Mouse (Mus musculus) liver, embryonic 16.5 days (tissue): ENCODE measurements around the gene Ube2j1. TPM values are rescaled to one million over a fixed set of nuclear protein-coding genes. Genes with fewer than 3 reads are reported as not detected.
"Not testable (repeated sequence)": the region's sequence is repeated elsewhere in the genome, so short reads cannot be mapped to it uniquely, and the experiment has no call there.

ENCODE experiments used
- ATAC-seq: fragments of 200-750 bp; cut with Nextera tagmentation; 2 replicates; pipeline ENCODE4 v1.8.0; 2017; ENCODE audit warnings: low read depth, mild to moderate bottlenecking, moderate number of reproducible peaks, moderate library complexity
- H3K27ac ChIP-seq: fragments of 300-500 bp; sonication (generic); 2 replicates; pipeline ENCODE4 v1.5.1; 2014; ENCODE audit warnings: mild to moderate bottlenecking, low read length
- H3K27me3 ChIP-seq: fragments of 300-500 bp; sonication (generic); 2 replicates; pipeline ENCODE4 v1.6.1; 2014; ENCODE audit warnings: low read depth, low read length, mixed read lengths; ENCODE audit not compliant: control insufficient read depth, insufficient read depth
- H3K36me3 ChIP-seq: fragments of 300-500 bp; sonication (generic); 2 replicates; pipeline ENCODE4 v1.6.1; 2014; ENCODE audit warnings: mild to moderate bottlenecking; ENCODE audit not compliant: control insufficient read depth, insufficient read depth
- H3K4me1 ChIP-seq: fragments of 300-500 bp; sonication (generic); 2 replicates; pipeline ENCODE4 v1.6.1; 2014; ENCODE audit warnings: low read depth, low read length, mixed read lengths; ENCODE audit not compliant: control insufficient read depth
- H3K4me2 ChIP-seq: fragments of 300-500 bp; sonication (generic); 2 replicates; pipeline ENCODE4 v1.6.1; 2014; ENCODE audit warnings: low read depth, low read length, mixed read lengths
- H3K4me3 ChIP-seq: fragments of 300-500 bp; sonication (generic); 2 replicates; pipeline ENCODE4 v1.5.1; 2014; ENCODE audit warnings: low read depth, mild to moderate bottlenecking, low read length
- H3K9ac ChIP-seq: fragments of 300-500 bp; sonication (generic); 2 replicates; pipeline ENCODE4 v1.6.1; 2014; ENCODE audit warnings: low read depth, low read length
- H3K9me3 ChIP-seq: fragments of 300-500 bp; sonication (generic); replicated peaks from 2 replicates; pipeline ENCODE4 v1.6.1; 2016; ENCODE audit warnings: low read length; ENCODE audit not compliant: control insufficient read depth
- WGBS: fragments of 180-500 bp; shearing (Covaris S2); extraction: QIAGEN DNeasy Blood & Tissue Kit; methylation state at CpG from one replicate; pipeline ENCODE4 v1.1.7; 2014; ENCODE audit not compliant: insufficient replicate concordance; 5-methylcytosine and 5-hydroxymethylcytosine counted together
- polyA plus RNA-seq: library from polyadenylated mRNA; unstranded; fragments of >200 nt; fragmentation: Nextera tagmentation; extraction: Ambion mirVana; gene quantifications from 2 replicates; pipeline ENCODE4 v1.2.1, GENCODE M21; 2015

Ube2j1 gene
- polyA plus RNA-seq, 1 experiment from 2014 or later: 25.6 TPM

DNA sequence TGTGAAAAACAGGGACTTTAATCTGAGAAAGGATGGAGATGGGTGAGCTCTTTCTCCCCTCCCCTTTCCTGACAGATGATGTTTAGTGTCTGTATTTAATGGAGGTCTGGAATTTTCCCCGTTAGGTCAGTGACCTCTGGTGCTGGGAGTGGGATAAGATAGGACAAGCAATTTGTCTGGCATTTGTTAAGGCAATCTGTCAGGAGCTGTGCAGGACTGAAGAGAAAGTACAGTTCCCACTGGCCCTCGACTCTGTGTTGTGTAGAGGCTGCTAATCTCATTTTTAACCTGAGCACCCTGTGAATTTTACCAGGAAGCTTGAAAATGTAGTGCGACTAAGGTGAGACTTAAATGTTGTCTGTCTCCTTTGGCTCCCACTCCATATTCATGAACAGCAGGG lies 45.5 kb upstream of the Ube2j1 start:
- no peaks in the 10 kb centered on the region for H3K36me3 ChIP-seq
- H3K9me3 ChIP-seq: peaks cover 5% of the 10 kb centered on the region; the same call in 1 of the 2 replicates
- H3K9ac ChIP-seq: 0 out of 2 replicates have a peak overlapping the region, but pooled peaks have one; percentile 32
- no peak for ATAC-seq
- 28% methylated on average over 3 of the region's 3 CpGs for WGBS
- peak overlapping the region; percentile 69; the same call in 1 of the 2 replicates for H3K27ac ChIP-seq
- peak overlapping the region; percentile 71 for H3K4me3 ChIP-seq
- H3K4me2 ChIP-seq: peak overlapping the region; percentile 38
- H3K4me1 ChIP-seq: peaks cover 45% of the 10 kb centered on the region
- H3K27me3 ChIP-seq: peaks cover 50% of the 10 kb centered on the region

DNA sequence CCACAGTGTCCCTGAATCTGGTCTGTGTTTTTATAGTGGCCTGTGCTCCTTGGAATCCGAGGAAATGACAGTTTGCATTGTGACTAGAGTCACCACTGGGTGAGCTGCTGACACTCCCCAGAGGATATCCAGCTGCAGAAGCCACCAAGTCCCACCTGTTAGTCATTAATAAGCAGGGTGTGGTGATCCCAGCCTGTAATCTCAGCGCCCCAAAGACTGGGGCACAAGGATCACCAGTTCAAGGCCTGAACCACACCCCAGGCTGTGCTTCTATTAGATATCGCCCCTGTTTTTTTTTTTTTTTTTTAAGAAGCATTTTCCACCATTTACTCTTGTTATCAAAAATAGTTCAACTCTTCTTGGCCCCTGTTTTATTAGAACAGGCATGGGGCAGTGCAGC lies 44.2 kb upstream of the Ube2j1 start:
- peak; percentile 97 for ATAC-seq
- Histone ChIP-seq H3K27ac (peak overlapping the region; percentile 90), H3K36me3 (no peaks in the 10 kb centered on the region), H3K4me2 (peak overlapping the region; percentile 38; the same call in 1 of the 2 replicates), H3K9me3 (peaks cover 5% of the 10 kb centered on the region; the same call in 1 of the 2 replicates), H3K9ac (0 out of 2 replicates have a peak overlapping the region, but pooled peaks have one; percentile 25), H3K27me3 (peaks cover 37% of the 10 kb centered on the region), H3K4me3 (peak overlapping the region; percentile 71), H3K4me1 (peaks cover 37% of the 10 kb centered on the region)
- 24% methylated on average over 3 of the region's 3 CpGs for WGBS

DNA sequence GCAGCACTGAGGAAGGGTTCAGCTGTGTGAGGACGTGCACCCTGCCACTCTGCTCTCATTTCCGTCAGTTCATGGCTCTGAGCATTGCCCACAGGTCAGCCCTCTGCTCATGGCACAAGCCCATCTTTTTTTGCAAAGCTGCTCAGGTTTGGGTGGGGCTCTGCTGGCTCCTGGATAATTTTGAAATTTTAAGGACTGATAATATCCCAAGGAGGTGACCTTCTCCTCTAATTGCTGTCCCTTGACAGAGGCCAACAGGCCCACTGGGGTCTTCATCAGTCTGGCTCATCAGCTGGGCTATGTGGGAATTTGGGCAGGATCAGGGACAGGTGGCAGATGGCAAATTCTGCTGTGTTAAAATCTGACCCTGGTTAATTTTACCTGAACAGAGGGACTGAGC lies 41.9 kb upstream of the Ube2j1 start:
- 57% methylated on average over 2 of the region's 2 CpGs for WGBS

GRCm38 (mm10) chr4:32994168-32994567 lies 37.0 kb upstream of the Ube2j1 start:
- Histone ChIP-seq H3K27ac (no peak overlapping the region), H3K4me1 (no peaks in the 10 kb centered on the region; the same call in 1 of the 2 replicates), H3K9me3 (no peaks in the 10 kb centered on the region), H3K4me2 (no peak overlapping the region), H3K36me3 (no peaks in the 10 kb centered on the region), H3K27me3 (no peaks in the 10 kb centered on the region; the same call in 1 of the 2 replicates), H3K4me3 (no peak overlapping the region), H3K9ac (no peak overlapping the region)
- no peak for ATAC-seq
- 55% methylated on average over 3 of the region's 3 CpGs for whole genome bisulfite sequencing

More for the DNA sequence above, 41.9 kb upstream of the Ube2j1 start:
- Histone ChIP-seq H3K27ac (no peak overlapping the region), H3K9ac (no peak overlapping the region), H3K27me3 (peaks cover 14% of the 10 kb centered on the region), H3K4me2 (no peak overlapping the region), H3K4me1 (peaks cover 20% of the 10 kb centered on the region), H3K36me3 (no peaks in the 10 kb centered on the region), H3K4me3 (no peak overlapping the region), H3K9me3 (peaks cover 5% of the 10 kb centered on the region; the same call in 1 of the 2 replicates)
- no peak for ATAC-seq

DNA sequence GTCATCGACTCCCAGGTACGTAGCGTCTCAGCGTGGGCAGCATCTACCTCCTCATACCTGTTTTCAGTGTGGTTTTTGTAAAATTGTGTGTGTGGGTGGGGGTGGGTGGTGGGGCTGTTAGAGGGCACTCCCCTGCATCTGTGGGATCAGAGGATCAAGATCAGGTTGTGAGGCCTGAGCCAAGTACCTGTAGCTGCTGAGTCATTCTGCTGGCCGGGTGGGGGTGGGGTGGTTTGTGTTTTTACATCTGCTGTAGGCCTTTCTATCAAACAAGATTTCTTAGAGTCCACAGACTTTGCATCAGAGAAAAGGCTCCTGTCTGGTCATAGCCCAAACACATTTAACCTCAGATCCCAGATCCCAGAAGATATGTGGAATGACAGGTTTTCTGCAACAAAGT lies 35.1 kb upstream of the Ube2j1 start:
- Histone ChIP-seq H3K36me3 (no peaks in the 10 kb centered on the region), H3K4me2 (no peak overlapping the region), H3K9me3 (no peaks in the 10 kb centered on the region), H3K27ac (no peak overlapping the region), H3K27me3 (no peaks in the 10 kb centered on the region; the same call in 1 of the 2 replicates), H3K9ac (no peak overlapping the region), H3K4me1 (no peaks in the 10 kb centered on the region; the same call in 1 of the 2 replicates), H3K4me3 (no peak overlapping the region)
- 81% methylated on average over 5 of the region's 5 CpGs for WGBS
- ATAC-seq: no peak

DNA sequence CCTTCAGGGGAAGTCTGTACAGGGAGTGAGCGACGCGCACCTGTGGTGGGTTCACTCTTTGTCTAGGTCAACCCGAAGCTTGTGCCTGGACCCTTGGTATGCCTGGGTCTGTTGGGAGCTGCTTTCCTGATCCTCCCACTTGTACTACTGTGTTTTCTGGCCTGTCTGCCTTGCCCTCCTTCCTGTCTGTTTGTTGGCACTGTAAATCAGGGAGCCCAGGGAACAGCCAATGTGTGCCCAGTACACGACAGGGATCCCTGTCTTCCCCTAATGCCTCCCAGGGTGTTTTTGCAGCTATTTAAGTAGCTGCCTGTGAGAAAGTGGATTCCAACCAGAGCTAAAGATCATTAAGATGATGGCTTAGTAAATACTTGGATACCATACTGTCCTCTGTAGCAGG lies 33.6 kb upstream of the Ube2j1 start:
- H3K27ac ChIP-seq: no peak overlapping the region
- H3K4me3 ChIP-seq: no peak overlapping the region
- H3K4me2 ChIP-seq: no peak overlapping the region
- no peak overlapping the region for H3K9ac ChIP-seq
- no peaks in the 10 kb centered on the region for H3K27me3 ChIP-seq
- no peaks in the 10 kb centered on the region; the same call in 1 of the 2 replicates for H3K4me1 ChIP-seq
- H3K9me3 ChIP-seq: no peaks in the 10 kb centered on the region
- no peaks in the 10 kb centered on the region for H3K36me3 ChIP-seq
- ATAC-seq: no peak
- 86% methylated on average over 5 of the region's 5 CpGs for WGBS

GRCm38 (mm10) chr4:32998996-32999395 lies 32.2 kb upstream of the Ube2j1 start:
- Histone ChIP-seq H3K4me1 (no peaks in the 10 kb centered on the region; the same call in 1 of the 2 replicates), H3K4me3 (no peak overlapping the region), H3K9me3 (no peaks in the 10 kb centered on the region), H3K4me2 (no peak overlapping the region), H3K27ac (no peak overlapping the region), H3K9ac (no peak overlapping the region), H3K27me3 (no peaks in the 10 kb centered on the region), H3K36me3 (no peaks in the 10 kb centered on the region)
- WGBS: 73% methylated on average over 8 of the region's 8 CpGs
- no peak for ATAC-seq

- no peaks in the 10 kb centered on the region for H3K36me3 ChIP-seq
- H3K4me1 ChIP-seq: no peaks in the 10 kb centered on the region
- 45% methylated on average over 3 of the region's 3 CpGs for WGBS
- no peak overlapping the region for H3K9ac ChIP-seq
- H3K9me3 ChIP-seq: no peaks in the 10 kb centered on the region
- H3K4me2 ChIP-seq: no peak overlapping the region
- no peak overlapping the region for H3K27ac ChIP-seq
- ATAC-seq: no peak
- no peak overlapping the region for H3K4me3 ChIP-seq
- H3K27me3 ChIP-seq: no peaks in the 10 kb centered on the region
Observed at GRCm38 (mm10) chr4:33002081-33002480, 29.1 kb upstream of the Ube2j1 start.

DNA sequence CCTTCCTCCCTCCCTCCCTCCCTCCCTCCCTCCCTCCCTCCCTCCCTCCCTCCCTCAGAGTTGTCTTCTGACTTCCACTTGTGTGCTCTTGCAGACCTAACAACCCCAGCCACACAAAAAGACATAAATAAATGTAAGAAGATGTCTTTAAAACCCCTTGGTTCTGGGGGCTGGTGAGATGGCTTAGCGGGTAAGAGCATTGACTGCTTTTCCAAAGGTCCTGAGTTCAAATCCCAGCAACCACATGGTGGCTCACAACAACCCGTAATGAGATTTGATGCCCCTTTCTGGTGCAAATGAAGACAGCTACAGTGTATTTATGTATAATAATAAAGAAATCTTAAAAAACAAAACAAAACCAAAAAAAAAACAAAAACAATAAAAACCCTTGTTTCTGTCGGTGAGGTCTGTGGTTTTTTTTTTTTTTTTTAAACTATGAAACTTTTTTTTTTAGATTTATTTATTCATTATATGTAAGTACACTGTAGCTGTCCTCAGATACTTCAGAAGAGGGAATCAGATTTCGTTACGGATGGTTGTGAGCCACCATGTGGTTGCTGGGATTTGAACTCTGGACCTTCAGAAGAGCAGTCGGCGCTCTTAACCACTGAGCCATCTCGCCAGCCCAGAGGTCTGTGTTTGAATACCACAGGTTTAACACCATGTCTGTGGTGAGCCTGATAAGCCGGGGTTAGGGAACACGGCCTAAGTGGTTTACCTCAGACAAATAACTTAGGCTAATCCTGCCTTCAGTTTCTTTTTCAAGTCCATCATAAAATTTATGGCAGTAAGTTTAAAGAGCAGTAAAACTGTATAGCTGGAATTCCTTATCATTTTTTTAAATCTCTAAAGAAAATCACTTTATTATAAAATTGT lies 25.4 kb upstream of the Ube2j1 start:
- not testable (repeated sequence) for ATAC-seq, H3K4me1 ChIP-seq
- 48% methylated on average over 10 of the region's 10 CpGs for WGBS

More for the DNA sequence above, 25.4 kb upstream of the Ube2j1 start:
- not testable (repeated sequence) for H3K4me3 ChIP-seq, H3K9ac ChIP-seq, H3K9me3 ChIP-seq, H3K4me2 ChIP-seq, H3K27ac ChIP-seq, H3K36me3 ChIP-seq, H3K27me3 ChIP-seq
